Mouse (Mus musculus) liver, embryonic 11.5 days (tissue): ENCODE data around the gene Abcd1. TPM values are rescaled to one million over a fixed set of nuclear protein-coding genes. Genes with fewer than 3 reads are reported as not detected.
"Not testable (repeated sequence)": the region's sequence is repeated elsewhere in the genome, so short reads cannot be mapped to it uniquely, and the experiment has no call there.

Source experiments
- ATAC-seq: fragments of 200-750 bp; cut with Nextera tagmentation; replicated peaks from 2 replicates; pipeline ENCODE4 v1.8.0; 2017; ENCODE audit warnings: moderate number of reproducible peaks, mild to moderate bottlenecking, moderate TSS enrichment, moderate library complexity; ENCODE audit not compliant: low FRiP score
- DNase-seq: peaks from one replicate; pipeline ENCODE4 v3.0.0-alpha.2; 2017; ENCODE audit warnings: low spot score
- H3K27ac ChIP-seq: fragments of 300-500 bp; sonication (generic); 2 replicates; pipeline ENCODE4 v1.5.1; 2014; ENCODE audit warnings: mild to moderate bottlenecking, low read depth, low read length, control low read depth
- H3K27me3 ChIP-seq: fragments of 300-500 bp; sonication (generic); replicated peaks from 2 replicates; pipeline ENCODE4 v1.6.1; 2014; ENCODE audit warnings: low read length, mixed read lengths; ENCODE audit not compliant: control insufficient read depth, insufficient read depth
- H3K36me3 ChIP-seq: fragments of 300-500 bp; sonication (generic); 2 replicates; pipeline ENCODE4 v1.6.1; 2014; ENCODE audit warnings: mild to moderate bottlenecking, low read length, moderate library complexity, mixed read lengths; ENCODE audit not compliant: control insufficient read depth, insufficient read depth
- H3K4me1 ChIP-seq: fragments of 300-500 bp; sonication (generic); replicated peaks from 2 replicates; pipeline ENCODE4 v1.6.1; 2014; ENCODE audit warnings: low read length, mixed read lengths; ENCODE audit not compliant: control insufficient read depth, insufficient read depth
- H3K4me2 ChIP-seq: fragments of 300-500 bp; sonication (generic); 2 replicates; pipeline ENCODE4 v1.6.1; 2014; ENCODE audit warnings: mild to moderate bottlenecking, control low read depth, moderate library complexity
- H3K4me3 ChIP-seq: fragments of 300-500 bp; sonication (generic); 2 replicates; pipeline ENCODE4 v1.5.1; 2014; ENCODE audit warnings: low read depth, low read length, control low read depth
- H3K9ac ChIP-seq: fragments of 300-500 bp; sonication (generic); 2 replicates; pipeline ENCODE4 v1.6.1; 2014; ENCODE audit warnings: low read depth, low read length, control low read depth
- H3K9me3 ChIP-seq: fragments of 300-500 bp; sonication (generic); 2 replicates; pipeline ENCODE4 v1.6.1; 2016; ENCODE audit warnings: low read length, inconsistent platforms, mixed read lengths; ENCODE audit not compliant: control insufficient read depth
- WGBS: fragments of 180-500 bp; shearing (Covaris S2); extraction: QIAGEN DNeasy Blood & Tissue Kit; methylation state at CpG from one replicate; pipeline ENCODE4 v1.1.7; 2014; 5-methylcytosine and 5-hydroxymethylcytosine counted together
- polyA plus RNA-seq: library from polyadenylated mRNA; unstranded; fragments of >200 nt; fragmentation: Nextera tagmentation; extraction: Ambion mirVana; gene quantifications from 2 replicates; pipeline ENCODE4 v1.2.1, GENCODE M21; 2014

Abcd1 gene
- polyA plus RNA-seq, 1 experiment from 2014 or later = 13.3 TPM

DNA sequence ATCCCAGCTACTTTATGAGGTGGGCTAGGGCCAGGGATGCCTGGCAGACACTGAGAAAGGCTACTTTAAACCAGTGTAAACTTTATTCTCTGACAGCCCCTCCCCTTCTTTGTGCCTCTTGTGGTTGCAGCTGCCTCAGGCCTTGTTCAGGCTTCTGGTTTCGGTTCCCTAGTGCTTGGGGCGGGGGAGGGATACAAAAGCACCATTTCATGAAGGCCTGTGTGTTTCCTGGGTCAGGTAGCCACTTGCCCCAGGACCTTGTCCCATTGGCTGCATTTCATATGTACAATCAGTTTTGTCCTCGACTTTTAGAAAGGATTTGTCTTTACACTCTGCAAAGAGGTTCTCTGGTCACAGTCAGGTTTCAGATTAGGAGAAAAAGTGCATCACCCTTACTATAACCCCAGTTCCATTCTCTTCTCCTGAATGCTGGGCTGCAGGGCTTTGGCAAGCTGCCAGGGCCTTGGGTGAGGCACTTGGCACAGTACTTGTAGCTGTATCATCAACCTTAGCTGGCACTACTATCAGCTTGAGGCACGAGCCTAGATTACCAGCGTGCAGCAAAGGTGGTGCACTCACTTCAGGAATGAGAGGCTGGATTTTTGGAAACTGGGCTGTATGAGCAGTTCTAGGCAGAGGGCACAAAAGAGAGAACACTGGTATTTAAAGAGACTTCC lies 2.4 kb downstream of the Abcd1 start:
- ATAC-seq (no peak), DNase-seq (no peak)
- Histone ChIP-seq H3K9ac (no peak overlapping the region), H3K36me3 (no peaks in the 10 kb centered on the region), H3K4me1 (peaks cover 11% of the 10 kb centered on the region), H3K4me3 (no peak overlapping the region), H3K9me3 (no peaks in the 10 kb centered on the region), H3K27ac (no peak overlapping the region; the same call in 1 of the 2 replicates), H3K27me3 (no peaks in the 10 kb centered on the region), H3K4me2 (peak overlapping the region; percentile 88)
- WGBS = 55% methylated on average over 5 of the region's 5 CpGs

DNA sequence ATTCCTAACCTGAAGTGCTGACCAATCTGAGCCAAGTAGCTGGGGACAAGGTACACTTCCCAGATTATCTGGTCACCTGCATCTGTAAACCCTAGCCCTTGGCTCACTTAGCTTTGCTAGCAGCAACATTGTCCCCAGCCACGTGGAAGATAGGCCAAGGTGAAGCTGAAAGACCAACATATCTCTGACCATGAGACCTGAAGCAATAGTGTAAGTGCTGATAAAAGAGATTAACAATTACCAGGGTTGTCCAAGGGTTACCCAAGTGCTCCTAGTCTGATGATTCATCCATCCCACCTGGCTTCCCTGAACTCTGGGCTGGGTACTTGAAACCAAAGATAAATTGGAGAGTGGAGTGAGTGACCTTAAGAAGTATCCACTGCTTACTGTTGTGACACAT lies 14.5 kb downstream of the Abcd1 start:
- Histone ChIP-seq H3K36me3 (no peaks in the 10 kb centered on the region), H3K9me3 (no peaks in the 10 kb centered on the region), H3K4me2 (no peak overlapping the region), H3K27ac (no peak overlapping the region), H3K4me3 (no peak overlapping the region), H3K4me1 (no peaks in the 10 kb centered on the region), H3K27me3 (no peaks in the 10 kb centered on the region), H3K9ac (no peak overlapping the region)
- ATAC-seq = no peak
- DNase-seq = no peak
- WGBS = 32% methylated on average over 1 of the region's 1 CpGs

DNA sequence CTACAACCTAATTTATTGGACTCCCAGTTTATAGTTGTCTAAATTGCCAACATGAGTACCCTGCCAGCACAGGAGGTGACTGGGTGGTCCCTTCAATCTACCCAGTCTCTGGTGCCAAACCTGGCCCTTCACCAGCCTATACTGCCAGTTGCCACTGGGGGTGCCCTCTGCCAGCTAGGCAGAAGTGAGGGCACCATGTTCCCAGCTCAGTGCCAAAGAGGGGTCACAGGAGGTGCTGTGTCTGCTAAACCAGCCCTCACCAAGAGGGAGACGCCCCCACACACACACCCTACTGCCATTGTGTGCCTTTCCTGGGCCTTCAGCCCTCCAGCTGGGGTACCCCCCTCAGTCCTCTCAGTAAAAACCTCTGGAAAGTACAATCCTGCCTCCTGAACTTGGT lies 21.8 kb downstream of the Abcd1 start:
- no peak for ATAC-seq
- DNase-seq = no peak
- 78% methylated on average over 1 of the region's 1 CpGs for WGBS
- no peak overlapping the region for H3K9ac ChIP-seq
- no peak overlapping the region for H3K4me3 ChIP-seq
- no peaks in the 10 kb centered on the region for H3K27me3 ChIP-seq
- H3K4me1 ChIP-seq = no peaks in the 10 kb centered on the region
- no peak overlapping the region for H3K4me2 ChIP-seq
- no peaks in the 10 kb centered on the region for H3K9me3 ChIP-seq
- no peak overlapping the region for H3K27ac ChIP-seq
- no peaks in the 10 kb centered on the region for H3K36me3 ChIP-seq

DNA sequence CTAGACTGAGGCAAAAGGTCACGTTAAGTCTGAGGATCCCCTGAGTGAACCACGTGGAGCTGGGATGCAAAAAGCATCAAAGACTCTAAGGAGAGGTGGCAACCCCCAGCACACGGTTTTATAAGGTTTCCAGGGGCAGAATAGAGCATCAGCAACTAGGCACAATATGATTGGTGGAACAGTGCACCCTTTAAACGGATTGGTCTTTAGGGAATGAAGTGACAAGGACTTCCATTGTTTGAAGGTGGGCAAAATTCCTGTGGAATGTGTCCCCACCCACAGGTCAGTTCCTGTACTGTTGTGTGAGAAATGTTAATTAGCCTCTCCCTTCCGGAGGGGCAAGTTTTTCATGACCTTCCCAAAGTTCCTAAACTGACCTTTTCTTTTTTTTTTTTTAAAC lies 22.8 kb downstream of the Abcd1 start:
- no peak for ATAC-seq
- Histone ChIP-seq H3K27me3 (no peaks in the 10 kb centered on the region), H3K9me3 (no peaks in the 10 kb centered on the region), H3K36me3 (no peaks in the 10 kb centered on the region), H3K4me2 (no peak overlapping the region), H3K4me1 (no peaks in the 10 kb centered on the region), H3K9ac (no peak overlapping the region), H3K4me3 (no peak overlapping the region), H3K27ac (no peak overlapping the region)
- WGBS = 58% methylated on average over 5 of the region's 5 CpGs
- DNase-seq = no peak

DNA sequence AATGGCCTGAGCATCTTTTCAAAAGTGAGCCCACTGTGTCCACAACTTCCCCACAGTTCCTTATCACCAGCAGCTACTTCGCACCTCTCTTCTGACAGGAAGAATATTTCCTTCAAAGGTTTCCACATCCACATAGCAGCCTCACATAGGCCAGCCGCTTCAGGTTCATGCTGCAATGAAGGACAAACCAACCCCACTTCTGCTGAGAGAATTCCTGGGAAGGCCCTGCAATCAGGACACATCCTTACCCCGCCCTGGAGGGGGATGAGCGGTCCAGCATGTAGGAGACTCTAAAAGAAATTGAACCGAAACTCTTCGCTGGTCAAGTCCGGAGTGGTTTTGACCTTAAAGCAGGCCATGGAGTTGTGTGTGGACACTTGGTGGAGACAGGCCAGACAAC lies 23.4 kb downstream of the Abcd1 start:
- H3K27ac ChIP-seq, H3K27me3 ChIP-seq, H3K4me1 ChIP-seq, ATAC-seq, H3K36me3 ChIP-seq, H3K9me3 ChIP-seq, H3K4me2 ChIP-seq, H3K4me3 ChIP-seq, H3K9ac ChIP-seq, DNase-seq: not testable (repeated sequence)
- 86% methylated on average over 7 of the region's 7 CpGs for WGBS

DNA sequence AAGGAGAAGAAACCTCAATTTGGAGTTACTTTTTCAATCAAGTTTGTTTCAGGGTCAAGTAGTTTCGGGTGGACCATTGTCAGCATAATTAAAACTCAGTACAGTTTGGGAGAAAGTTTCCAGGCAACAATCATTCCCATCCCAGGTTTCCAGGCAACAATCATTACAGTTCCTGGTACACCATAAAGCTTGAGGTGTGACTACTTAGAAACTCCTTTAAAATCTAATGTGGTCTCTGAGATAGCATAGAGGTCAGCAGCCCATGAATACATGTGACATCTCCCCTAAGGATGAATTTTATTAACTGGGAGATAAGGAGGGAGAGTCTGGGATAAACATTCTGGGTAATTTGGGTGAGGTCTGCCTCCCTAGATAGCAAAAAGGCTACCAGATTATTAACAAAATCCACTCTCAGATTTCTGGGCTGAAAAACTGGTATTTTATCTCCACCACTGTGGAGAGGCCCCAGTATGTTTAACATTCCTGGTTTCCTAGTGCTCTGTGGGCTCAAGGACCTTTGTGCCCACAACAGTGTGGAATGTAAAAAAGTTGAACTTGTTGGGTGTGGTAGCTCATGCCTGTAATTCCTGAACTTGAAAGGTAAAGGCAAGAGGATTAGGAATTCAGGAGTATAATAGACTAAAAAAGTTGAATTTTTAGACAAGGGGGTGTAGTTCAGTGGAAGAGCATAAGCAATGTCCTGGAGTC lies 28.5 kb downstream of the Abcd1 start:
- H3K4me1 ChIP-seq = no peaks in the 10 kb centered on the region
- H3K27ac ChIP-seq = no peak overlapping the region
- DNase-seq (no peak), ATAC-seq (no peak)
- no peak overlapping the region for H3K9ac ChIP-seq
- H3K9me3 ChIP-seq = no peaks in the 10 kb centered on the region
- no peak overlapping the region for H3K4me2 ChIP-seq
- no peak overlapping the region for H3K4me3 ChIP-seq
- 71% methylated on average over 1 of the region's 1 CpGs for WGBS
- H3K36me3 ChIP-seq = no peaks in the 10 kb centered on the region
- no peaks in the 10 kb centered on the region for H3K27me3 ChIP-seq

DNA sequence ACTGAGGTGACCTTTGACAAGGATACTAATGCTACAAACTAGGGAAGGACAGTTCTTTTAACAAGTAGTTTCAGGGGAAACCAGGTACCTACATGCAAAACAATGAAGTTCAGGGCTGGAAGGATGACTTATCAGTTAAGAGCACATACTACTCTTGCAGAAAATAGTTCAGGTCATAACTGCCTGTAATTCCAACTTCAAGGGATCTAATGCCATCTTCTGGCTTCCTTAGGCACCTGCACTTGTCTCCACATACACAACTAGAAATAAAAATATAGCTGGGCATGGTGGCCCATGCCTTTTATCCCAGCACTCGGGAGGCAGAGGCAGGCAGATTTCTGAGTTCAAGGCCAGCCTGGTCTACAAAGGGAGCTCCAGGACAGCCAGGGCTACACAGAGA lies 32.6 kb downstream of the Abcd1 start:
- H3K4me1 ChIP-seq = no peaks in the 10 kb centered on the region
- no peak overlapping the region for H3K27ac ChIP-seq
- ATAC-seq = no peak
- no peaks in the 10 kb centered on the region for H3K36me3 ChIP-seq
- H3K4me3 ChIP-seq = no peak overlapping the region
- WGBS = 90% methylated on average over 1 of the region's 1 CpGs
- no peak overlapping the region for H3K9ac ChIP-seq
- DNase-seq = no peak
- no peak overlapping the region for H3K4me2 ChIP-seq
- no peaks in the 10 kb centered on the region for H3K9me3 ChIP-seq
- peaks cover 2% of the 10 kb centered on the region; the same call in 1 of the 2 replicates for H3K27me3 ChIP-seq

DNA sequence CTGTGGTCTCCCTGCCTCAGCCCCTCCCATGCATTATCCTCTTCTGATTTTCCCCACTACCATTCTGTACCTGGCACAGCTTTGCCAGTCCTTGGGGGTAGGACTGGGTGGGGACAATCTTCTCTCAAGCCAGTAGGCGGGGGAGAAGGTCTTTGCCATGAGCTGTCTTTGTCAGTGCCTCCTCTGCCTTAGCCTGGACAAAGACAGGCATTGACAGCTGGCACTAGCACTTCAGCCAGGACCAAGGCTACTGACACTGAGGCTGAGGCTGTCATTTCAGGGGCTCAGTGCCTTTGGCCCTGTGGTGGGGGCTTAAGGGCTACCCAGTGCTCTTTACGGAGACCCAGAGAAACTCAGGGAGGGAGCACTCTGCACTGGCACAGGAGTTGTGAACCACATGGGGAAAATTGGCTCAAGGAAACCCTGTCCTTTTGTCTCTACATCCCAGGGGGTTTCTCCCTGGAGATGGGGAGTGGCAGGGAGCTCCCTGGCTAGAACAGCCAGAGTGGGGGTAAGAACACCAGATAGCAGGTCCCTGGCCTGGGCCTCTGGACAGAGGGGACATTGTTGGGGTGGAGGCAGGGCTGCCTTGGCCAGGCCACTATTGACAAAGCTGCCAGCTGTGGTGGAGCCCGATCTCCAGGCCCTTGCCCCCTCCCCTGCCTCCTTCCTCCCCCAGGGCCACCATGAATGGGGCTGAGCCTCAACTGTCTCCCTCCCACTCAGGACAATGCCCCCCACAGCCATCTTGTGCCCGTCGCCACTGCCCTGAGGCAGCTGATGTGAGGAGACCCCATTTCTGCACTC lies 40.1 kb downstream of the Abcd1 start, which contains the start of gene Plxnb3:
TSS of gene Plxnb3 (plus strand) at position 757 of the 807 bp plus-strand sequence.
- Histone ChIP-seq H3K9me3 (no peaks in the 10 kb centered on the region), H3K27me3 (peaks cover 8% of the 10 kb centered on the region), H3K36me3 (no peaks in the 10 kb centered on the region), H3K9ac (no peak within 1 kb of the TSS), H3K4me3 (no peak within 1 kb of the TSS), H3K27ac (no peak within 1 kb of the TSS), H3K4me1 (no peaks in the 10 kb centered on the region; the same call in 1 of the 2 replicates), H3K4me2 (no peak within 1 kb of the TSS)
- no peak for ATAC-seq
- no peak for DNase-seq
- 74% methylated on average over 5 of the region's 5 CpGs for WGBS
